Mouse (Mus musculus) layer of hippocampus, postnatal 25 days (tissue): ENCODE measurements around the gene Palld. TPM values are rescaled to one million over a fixed set of nuclear protein-coding genes. Genes with fewer than 3 reads are reported as not detected.

Experiments
- DNase-seq, 2 experiments: peaks; one replicate each; pipeline ENCODE4 v3.0.0; 2022; ENCODE audit warnings: mixed read lengths in 2 of 2, low spot score in 1 of 2; ENCODE audit errors: extremely low spot score in 1 of 2
- total RNA-seq, 2 experiments: library from RNA; stranded (reverse); gene quantifications; 2 replicates each; pipeline ENCODE4 v1.2.3; 2021

The Palld gene
- total RNA-seq, 2 experiments from 2014 or later: 5.6 to 5.8 TPM

- no peak for DNase-seq
Observed at GRCm38 (mm10) chr8:61642358-61642847, 260.1 kb downstream of the Palld start.

- no peak for DNase-seq
Observed at GRCm38 (mm10) chr8:61639596-61639995, 262.9 kb downstream of the Palld start.

GRCm38 (mm10) chr8:61639008-61639407 is 263.5 kb downstream of the Palld start:
- no peak for DNase-seq

- no peak for DNase-seq
Observed at GRCm38 (mm10) chr8:61637736-61638135, 264.8 kb downstream of the Palld start.

- DNase-seq: no peak
Observed at GRCm38 (mm10) chr8:61634811-61635210, 267.7 kb downstream of the Palld start.

GRCm38 (mm10) chr8:61632331-61632730 is 270.2 kb downstream of the Palld start:
- no peak for DNase-seq

GRCm38 (mm10) chr8:61629631-61629968 is 272.9 kb downstream of the Palld start:
- no peak for DNase-seq

- DNase-seq: no peak
Observed at GRCm38 (mm10) chr8:61628938-61629630, 273.4 kb downstream of the Palld start.

- no peak for DNase-seq
Observed at GRCm38 (mm10) chr8:61626246-61626952, 276.1 kb downstream of the Palld start.

GRCm38 (mm10) chr8:61625656-61626210 is 276.8 kb downstream of the Palld start:
- DNase-seq: no peak

- no peak for DNase-seq
Observed at GRCm38 (mm10) chr8:61623485-61624417, 278.7 kb downstream of the Palld start.

GRCm38 (mm10) chr8:61621300-61621699 is 281.2 kb downstream of the Palld start:
- DNase-seq: no peak

- DNase-seq: no peak
Observed at GRCm38 (mm10) chr8:61617651-61618050, 284.8 kb downstream of the Palld start.

- no peak for DNase-seq
Observed at GRCm38 (mm10) chr8:61617049-61617448, 285.4 kb downstream of the Palld start.

- no peak for DNase-seq
Observed at GRCm38 (mm10) chr8:61615711-61616697, 286.5 kb downstream of the Palld start.

- no peak for DNase-seq
Observed at GRCm38 (mm10) chr8:61611741-61612140, 290.7 kb downstream of the Palld start.

GRCm38 (mm10) chr8:61611077-61611476 is 291.4 kb downstream of the Palld start:
- DNase-seq: no peak

- no peak for DNase-seq
Observed at GRCm38 (mm10) chr8:61610546-61610945, 291.9 kb downstream of the Palld start.

GRCm38 (mm10) chr8:61607463-61607813 is 295.1 kb downstream of the Palld start:
- DNase-seq: no peak
